ENCODE assay signal across 8 mouse cellular contexts in the genomic region with DNA sequence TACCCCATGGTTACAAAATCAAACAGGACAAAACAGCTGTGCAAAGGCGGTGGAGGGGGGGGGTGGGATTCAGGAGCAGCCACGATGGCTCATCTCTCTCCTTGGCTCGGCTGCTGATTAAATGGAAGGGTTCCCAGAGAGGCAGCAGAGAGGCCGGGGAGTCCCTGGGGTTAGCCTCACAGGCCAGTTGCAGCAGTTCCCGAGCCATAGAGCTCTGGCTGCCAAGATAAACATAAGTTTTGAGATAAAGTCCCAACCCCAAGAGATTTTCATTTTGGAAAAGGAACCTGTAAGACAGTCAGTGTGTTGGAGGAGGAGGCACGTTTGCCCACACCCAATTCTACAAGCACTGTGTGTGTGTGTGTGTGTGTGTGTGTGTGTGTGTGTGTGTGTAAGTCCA.
DNase-seq lines count a peak whose midpoint lies in the region; ATAC-seq and TF ChIP-seq lines count a peak whose summit lies in the region.

No protein-coding gene starts in this region.

- H3K36me3 ChIP-seq in heart, embryonic 11.5 days (ENCODE audit: control insufficient read depth, insufficient read depth, low read length): no peaks in the 10 kb centered on the region
- H3K36me3 ChIP-seq in neural tube, embryonic 15.5 days: no peaks in the 10 kb centered on the region

- H3K27me3 ChIP-seq in heart, embryonic 11.5 days (ENCODE audit: control insufficient read depth, insufficient read depth, low read length): no peaks in the 10 kb centered on the region
- H3K27me3 ChIP-seq in neural tube, embryonic 15.5 days (replicated peaks): no peaks in the 10 kb centered on the region

- WGBS in heart, embryonic 11.5 days (ENCODE audit: insufficient replicate concordance): 19% methylated on average over 6 of the region's 6 CpGs
- WGBS in neural tube, embryonic 15.5 days: 45% methylated on average over 6 of the region's 6 CpGs

- no peak overlapping the region for H3K4me3 ChIP-seq in heart, embryonic 11.5 days (ENCODE audit: low read depth, low read length)
- no peak overlapping the region for H3K4me3 ChIP-seq in neural tube, embryonic 15.5 days (replicated peaks)
- no peak overlapping the region for H3K4me3 ChIP-seq in layer of hippocampus, adult 2 months

- ATAC-seq in heart, embryonic 11.5 days (replicated peaks; ENCODE audit: insufficient number of reproducible peaks, low FRiP score, low TSS enrichment): no peak
- ATAC-seq in neural tube, embryonic 15.5 days (ENCODE audit: low FRiP score): no peak

- H3K27ac ChIP-seq in heart, embryonic 11.5 days (ENCODE audit: low read depth, low read length): no peak overlapping the region
- H3K27ac ChIP-seq in neural tube, embryonic 15.5 days (replicated peaks): no peak overlapping the region
- no peak overlapping the region for H3K27ac ChIP-seq in layer of hippocampus, adult 2 months

- DNase-seq in heart, adult 11 months: peak; percentile 99
- DNase-seq in fibroblast of lung, adult 2 months (ENCODE audit: low read depth): peak; percentile 63
- DNase-seq in heart, postnatal 4 days: peak; percentile 83
- peak; percentile 65 for DNase-seq in lung, postnatal 25 days (ENCODE audit: low spot score)
- no peak for DNase-seq in layer of hippocampus, adult 2 months (ENCODE audit: low spot score in 2 of 2)
- DNase-seq in embryo, embryonic 9.5 days (ENCODE audit: extremely low spot score): no peak

- H3K4me1 ChIP-seq in heart, embryonic 11.5 days (ENCODE audit: control insufficient read depth, insufficient read depth, low read length): peaks cover 12% of the 10 kb centered on the region
- H3K4me1 ChIP-seq in neural tube, embryonic 15.5 days: peaks cover 11% of the 10 kb centered on the region

- no peak overlapping the region; the same call in 1 of the 2 replicates for H3K4me2 ChIP-seq in heart, embryonic 11.5 days
- H3K4me2 ChIP-seq in neural tube, embryonic 15.5 days: no peak overlapping the region

- H3K9ac ChIP-seq in heart, embryonic 11.5 days (ENCODE audit: low read depth, low read length): no peak overlapping the region
- H3K9ac ChIP-seq in neural tube, embryonic 15.5 days (replicated peaks): no peak overlapping the region

- TF ChIP-seq CTCF in layer of hippocampus, adult 2 months (conservative IDR thresholded peaks at IDR 0.05): no peak

- no peaks in the 10 kb centered on the region for H3K9me3 ChIP-seq in heart, embryonic 11.5 days (replicated peaks; ENCODE audit: control insufficient read depth, low read length)
- no peaks in the 10 kb centered on the region for H3K9me3 ChIP-seq in neural tube, embryonic 15.5 days (replicated peaks)

Comparison
In these comparisons a context has a peak if more than half of its experiments do, and no peak if none do; other contexts are left out.
1. DNase-seq: peak in heart, adult 11 months (single experiment), fibroblast of lung, adult 2 months (single experiment), heart, postnatal 4 days (single experiment) and lung, postnatal 25 days (single experiment); none in layer of hippocampus, adult 2 months (0 of 2) and embryo, embryonic 9.5 days (single experiment).